In genomic region chr12:99308541-99309089, GRCm38 (mm10) we compare ENCODE assay signal across 15 mouse cellular contexts.
DNase-seq lines count a peak whose midpoint lies in the region; ATAC-seq and TF ChIP-seq lines count a peak whose summit lies in the region.
"Had no signal": no experiment of that assay in that cellular context is flagged by ENCODE, and none has a peak within 500 bp of the region (broad histone marks: within the 10 kb centered on the region; RNA-seq: fewer than 3 reads in every experiment).

No protein-coding gene starts in this region.

- 0 out of 2 replicates have a peak overlapping the region, but pooled peaks have one; percentile 20 for H3K9ac ChIP-seq in midbrain, embryonic 13.5 days (replicated peaks)
- H3K9ac ChIP-seq in intestine, embryonic 16.5 days (ENCODE audit: low read depth, low read length), result no peak overlapping the region
- no peak overlapping the region for H3K9ac ChIP-seq in heart, adult 2 months (ENCODE audit: low read depth, low read length)
- H3K9ac ChIP-seq: heart, embryonic 15.5 days had no signal

- peak overlapping the region; percentile 66 for H3K27ac ChIP-seq in gastrocnemius, adult 2 months
- peak overlapping the region; percentile 40; the same call in 1 of the 2 replicates for H3K27ac ChIP-seq in midbrain, embryonic 13.5 days
- H3K27ac ChIP-seq in midbrain, embryonic 10.5 days (replicated peaks), result no peak overlapping the region; the same call in 1 of the 2 replicates
- H3K27ac ChIP-seq in intestine, embryonic 16.5 days (ENCODE audit: low read length), result no peak overlapping the region
- no peak overlapping the region for H3K27ac ChIP-seq in heart, adult 2 months
- H3K27ac ChIP-seq: heart, embryonic 15.5 days had no signal

- DNase-seq in gastrocnemius, adult 2 months, result no peak
- no peak for DNase-seq in gastrocnemius, postnatal 4 days (ENCODE audit: low spot score in 2 of 2)
- DNase-seq in midbrain, embryonic 10.5 days (ENCODE audit: low spot score), result no peak
- peak; percentile 60 for DNase-seq in forelimb bud, embryonic 11.5 days (ENCODE audit: low read depth, low spot score)
- DNase-seq in thymus, postnatal 10 days (ENCODE audit: low spot score in 2 of 2), result no peak
- no peak for DNase-seq in heart, adult 2 months
- DNase-seq: cerebellum, adult 9-10 months; gastrocnemius, postnatal 36 days; kidney, postnatal 10 days; lung, postnatal 4 days had no signal

- H3K4me2 ChIP-seq in midbrain, embryonic 13.5 days (replicated peaks), result no peak overlapping the region
- H3K4me2 ChIP-seq in intestine, embryonic 16.5 days (ENCODE audit: low read depth, low read length), result no peak overlapping the region
- H3K4me2 ChIP-seq: heart, embryonic 15.5 days had no signal

- H3K79me2 ChIP-seq in heart, adult 2 months (replicated peaks; ENCODE audit: control insufficient read depth, insufficient read depth, low read length), result peaks cover 4% of the 10 kb centered on the region

- peaks cover 82% of the 10 kb centered on the region for H3K4me1 ChIP-seq in midbrain, embryonic 13.5 days (replicated peaks)
- H3K4me1 ChIP-seq in midbrain, embryonic 10.5 days, result peaks cover 83% of the 10 kb centered on the region
- peaks cover 19% of the 10 kb centered on the region for H3K4me1 ChIP-seq in intestine, embryonic 16.5 days (ENCODE audit: control insufficient read depth, insufficient read depth, low read length)
- peaks cover 13% of the 10 kb centered on the region for H3K4me1 ChIP-seq in heart, adult 2 months (ENCODE audit: control insufficient read depth, insufficient read depth, low read length)

- no peak for ATAC-seq in midbrain, embryonic 13.5 days
- no peak for ATAC-seq in intestine, embryonic 16.5 days
- ATAC-seq: inflammation-experienced regulatory T-cells, adult 6 months had no signal

- TF ChIP-seq POLR2A in heart, adult 2 months (IDR thresholded peaks at IDR 0.05; ENCODE audit: insufficient read depth, low read depth, low read length), result no peak

- no peaks in the 10 kb centered on the region for H3K36me3 ChIP-seq in midbrain, embryonic 13.5 days
- H3K36me3 ChIP-seq in midbrain, embryonic 10.5 days, result 0 out of 2 replicates have a peak, but pooled peaks cover 2% of the 10 kb centered on the region
- no peaks in the 10 kb centered on the region for H3K36me3 ChIP-seq in intestine, embryonic 16.5 days (ENCODE audit: control insufficient read depth, insufficient read depth, low read length)
- H3K36me3 ChIP-seq in heart, adult 2 months (ENCODE audit: control insufficient read depth, insufficient read depth, low read length), result peaks cover 4% of the 10 kb centered on the region; the same call in 1 of the 2 replicates
- H3K36me3 ChIP-seq: heart, embryonic 15.5 days had no signal

- H3K9me3 ChIP-seq in midbrain, embryonic 13.5 days, result no peaks in the 10 kb centered on the region
- H3K9me3 ChIP-seq in midbrain, embryonic 10.5 days (replicated peaks), result no peaks in the 10 kb centered on the region
- no peaks in the 10 kb centered on the region for H3K9me3 ChIP-seq in intestine, embryonic 16.5 days (ENCODE audit: control insufficient read depth, low read length)
- H3K9me3 ChIP-seq: heart, embryonic 15.5 days had no signal

- intact Hi-C loops in gastrocnemius, adult 2 months (cut with DNase I), result loop anchor here (5.0 kb wide), 2 partner anchors 69 to 91 kb away; no protein-coding TSS in a partner anchor
- intact Hi-C loops in heart, adult 2 months (cut with DNase I), result no loop called here

- no peak for TF ChIP-seq EP300 in heart, adult 2 months (IDR thresholded peaks at IDR 0.05; ENCODE audit: insufficient read depth, low read depth, low read length)

- H3K4me3 ChIP-seq in gastrocnemius, adult 2 months, result no peak overlapping the region
- no peak overlapping the region for H3K4me3 ChIP-seq in midbrain, embryonic 13.5 days (replicated peaks)
- H3K4me3 ChIP-seq in midbrain, embryonic 10.5 days, result no peak overlapping the region
- H3K4me3 ChIP-seq in intestine, embryonic 16.5 days (ENCODE audit: low read length), result no peak overlapping the region
- H3K4me3 ChIP-seq in heart, adult 2 months, result no peak overlapping the region
- H3K4me3 ChIP-seq: erythroblast, embryonic 14.5 days; heart, embryonic 15.5 days had no signal

- 65% methylated on average over 11 of the region's 11 CpGs for whole genome bisulfite sequencing in midbrain, embryonic 13.5 days
- 74% methylated on average over 11 of the region's 11 CpGs for WGBS in midbrain, embryonic 10.5 days
- 57% methylated on average over 11 of the region's 11 CpGs for WGBS in intestine, embryonic 16.5 days
- 88% methylated on average over 11 of the region's 11 CpGs for WGBS in heart, adult 2 months

- no peaks in the 10 kb centered on the region for H3K27me3 ChIP-seq in midbrain, embryonic 13.5 days
- no peaks in the 10 kb centered on the region for H3K27me3 ChIP-seq in midbrain, embryonic 10.5 days (ENCODE audit: low read depth, poor library complexity, severe bottlenecking)
- H3K27me3 ChIP-seq in intestine, embryonic 16.5 days (replicated peaks; ENCODE audit: control insufficient read depth, insufficient read depth, low read length), result no peaks in the 10 kb centered on the region
- H3K27me3 ChIP-seq in heart, adult 2 months (ENCODE audit: control insufficient read depth, insufficient read depth, low read length), result no peaks in the 10 kb centered on the region
- H3K27me3 ChIP-seq: heart, embryonic 15.5 days had no signal

- TF ChIP-seq CTCF in gastrocnemius, adult 2 months (IDR thresholded peaks at IDR 0.05), result no peak
- no peak for TF ChIP-seq CTCF in heart, adult 2 months (IDR thresholded peaks at IDR 0.05)

Comparison
In these comparisons a context has a peak if more than half of its experiments do, and no peak if none do; other contexts are left out.
1. H3K27ac ChIP-seq: peak in gastrocnemius, adult 2 months (single experiment) and midbrain, embryonic 13.5 days (single experiment); none in midbrain, embryonic 10.5 days (single experiment), intestine, embryonic 16.5 days (single experiment) and heart, adult 2 months (single experiment).